Mouse (Mus musculus) bone marrow macrophage, adult 2 months (primary cell): ENCODE data around the gene Suds3. TPM values are rescaled to one million over a fixed set of nuclear protein-coding genes. Genes with fewer than 3 reads are reported as not detected.

Experiments used
- H3K27ac ChIP-seq: 2 replicates; pipeline ENCODE4 v1.5.1; 2012; ENCODE audit warnings: low read depth, low read length; ENCODE audit not compliant: insufficient read depth
- H3K4me1 ChIP-seq: 2 replicates; pipeline ENCODE4 v1.6.1; 2012; ENCODE audit warnings: low read length; ENCODE audit not compliant: control insufficient read depth, insufficient read depth
- H3K4me3 ChIP-seq: 2 replicates; pipeline ENCODE4 v1.5.1; 2012; ENCODE audit warnings: mild to moderate bottlenecking, low read length, moderate library complexity; ENCODE audit not compliant: insufficient read depth
- CTCF ChIP-seq: IDR thresholded peaks from 2 replicates; pipeline ENCODE4 v1.5.1; 2012; ENCODE audit warnings: low read depth, mild to moderate bottlenecking, low read length, moderate library complexity
- POLR2A ChIP-seq: IDR thresholded peaks from 2 replicates; pipeline ENCODE4 v1.6.1; 2012; ENCODE audit warnings: mild to moderate bottlenecking, low read depth, low read length, borderline replicate concordance
- polyA plus RNA-seq: library from polyadenylated mRNA; stranded (reverse); fragments of >200 nt; gene quantifications from 2 replicates; pipeline ENCODE4 v1.2.4, GENCODE M21; 2012; ENCODE audit not compliant: missing spikeins, insufficient read depth, insufficient read length

The Suds3 gene
- polyA plus RNA-seq, 1 experiment: 51.4 TPM

GRCm38 (mm10) chr5:117115193-117115767 is 633 bp downstream of the Suds3 start:
- peak overlapping the region; percentile 79 for H3K4me3 ChIP-seq

DNA sequence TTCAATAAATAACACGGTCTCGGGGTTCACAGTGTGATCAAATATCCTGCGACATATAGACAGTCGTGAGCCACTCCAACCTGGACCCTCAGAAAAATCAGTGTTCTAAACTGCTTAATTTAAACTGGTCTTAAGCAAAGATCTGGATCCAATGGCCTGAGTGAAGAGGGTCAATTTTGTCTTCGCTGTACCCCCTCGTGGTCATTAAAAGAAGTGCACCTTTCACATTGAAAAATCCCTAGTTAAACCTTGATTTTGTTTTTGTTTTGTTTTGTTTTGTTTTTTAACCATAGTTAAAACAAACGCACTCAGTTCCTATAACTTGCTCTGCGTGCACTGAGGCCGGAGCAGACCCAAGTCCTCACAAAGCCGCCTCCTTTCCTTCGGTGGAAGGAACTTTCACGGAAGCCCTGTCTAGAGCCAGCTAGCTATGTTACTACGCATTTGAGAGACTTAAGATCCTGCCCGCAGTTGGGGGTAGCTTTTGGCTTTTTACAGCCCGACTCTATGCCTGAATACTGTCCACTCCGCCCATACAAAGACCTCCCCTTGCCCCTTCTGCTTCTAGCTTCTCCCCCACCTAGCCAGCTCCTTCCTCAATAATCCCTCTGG is 1.2 kb downstream of the Suds3 start:
- Histone ChIP-seq H3K27ac (peak overlapping the region; percentile 33; the same call in 1 of the 2 replicates), H3K4me1 (peaks cover 21% of the 10 kb centered on the region), H3K4me3 (peak overlapping the region; percentile 79)
- TF ChIP-seq POLR2A (no peak), CTCF (no peak)

More at GRCm38 (mm10) chr5:117115193-117115767, 633 bp downstream of the Suds3 start:
- H3K27ac ChIP-seq: peak overlapping the region; percentile 33
- TF ChIP-seq CTCF (no peak), POLR2A (no peak)
- H3K4me1 ChIP-seq: peaks cover 21% of the 10 kb centered on the region

GRCm38 (mm10) chr5:117113330-117113729 is 2.6 kb downstream of the Suds3 start:
- Histone ChIP-seq H3K27ac (no peak overlapping the region), H3K4me3 (no peak overlapping the region), H3K4me1 (peaks cover 16% of the 10 kb centered on the region)
- TF ChIP-seq CTCF (no peak), POLR2A (no peak)

DNA sequence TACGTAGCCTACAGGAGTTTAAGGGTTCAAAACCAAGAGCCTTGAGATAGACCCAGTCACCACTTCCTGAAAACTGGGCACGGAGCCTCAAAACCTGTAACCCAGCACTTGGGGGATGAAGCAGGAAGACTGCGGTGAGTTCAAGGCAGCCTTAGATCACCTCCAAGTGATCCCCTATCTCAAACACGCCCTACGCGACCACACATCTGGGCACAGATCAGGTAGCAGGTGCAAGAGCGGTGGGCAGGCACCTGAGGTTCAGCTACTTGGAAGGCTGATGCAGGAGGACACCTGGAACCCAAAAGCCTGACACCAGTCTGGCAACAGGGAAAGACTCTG is 4.2 kb downstream of the Suds3 start:
- no peak overlapping the region for H3K27ac ChIP-seq
- TF ChIP-seq CTCF (no peak), POLR2A (no peak)
- peaks cover 4% of the 10 kb centered on the region for H3K4me1 ChIP-seq
- H3K4me3 ChIP-seq: no peak overlapping the region

DNA sequence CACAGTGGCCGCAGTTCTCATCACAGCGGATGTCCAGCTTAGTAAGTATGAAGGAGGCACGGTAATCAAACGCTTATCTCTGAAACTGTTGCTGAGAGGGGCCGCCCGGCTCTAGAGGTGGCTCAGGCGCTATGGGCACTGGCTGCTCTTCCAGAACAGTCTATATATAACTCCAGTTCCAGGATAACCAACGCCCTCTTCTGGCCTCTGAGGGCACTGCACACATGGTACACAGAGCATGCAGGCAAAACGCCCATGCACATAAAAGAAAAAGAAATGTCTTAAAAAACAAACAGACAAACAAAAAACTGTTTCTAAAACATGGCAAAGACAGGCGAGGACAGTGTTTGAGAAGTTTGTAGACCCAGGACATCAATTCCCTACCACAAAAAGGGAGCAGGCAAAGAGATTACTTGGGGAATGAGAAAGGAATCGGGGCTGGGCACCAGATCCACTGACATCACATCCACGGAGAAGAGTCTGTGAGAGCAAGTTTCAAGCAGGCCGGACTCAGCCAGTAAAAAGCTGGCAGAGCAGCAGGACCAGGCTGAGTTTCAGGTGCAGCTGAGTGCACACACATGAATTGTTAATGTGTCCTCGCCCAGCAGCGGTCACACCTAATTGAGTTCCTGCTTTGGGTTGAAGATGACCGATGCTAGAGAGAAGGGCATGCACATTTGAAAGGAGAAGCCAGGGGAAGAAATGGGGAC is 4.7 kb downstream of the Suds3 start:
- Histone ChIP-seq H3K4me1 (0 out of 2 replicates have a peak, but pooled peaks cover 2% of the 10 kb centered on the region), H3K27ac (no peak overlapping the region), H3K4me3 (no peak overlapping the region)
- TF ChIP-seq POLR2A: no peak
- TF ChIP-seq CTCF: 0 out of 2 replicates have a peak, but pooled peaks have one; percentile 28

- 0 out of 2 replicates have a peak, but pooled peaks cover 2% of the 10 kb centered on the region for H3K4me1 ChIP-seq
- H3K27ac ChIP-seq: no peak overlapping the region
- TF ChIP-seq POLR2A (no peak), CTCF (peak; percentile 43; the same call in 1 of the 2 replicates)
- H3K4me3 ChIP-seq: no peak overlapping the region
Observed at GRCm38 (mm10) chr5:117109522-117109921, 6.4 kb downstream of the Suds3 start.

DNA sequence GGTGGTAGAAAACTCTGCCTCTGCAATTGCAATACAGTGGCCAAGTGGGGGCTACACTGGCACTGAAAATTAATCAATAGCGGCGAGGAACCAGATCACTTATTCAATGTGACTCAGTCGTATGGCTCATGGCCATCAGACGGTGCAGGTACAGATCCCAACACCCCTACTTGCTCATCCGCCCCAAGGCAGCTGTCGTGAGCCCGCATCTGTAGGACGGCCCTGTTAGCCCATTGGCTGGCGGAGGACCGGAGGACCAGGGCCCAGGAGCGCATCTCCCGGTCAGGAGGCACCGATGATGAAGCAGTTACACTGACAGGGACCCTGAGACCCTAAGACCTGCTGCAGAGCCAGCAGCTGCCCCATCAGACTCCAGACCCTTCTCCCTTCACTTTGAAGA is 7.2 kb downstream of the Suds3 start:
- TF ChIP-seq CTCF (no peak), POLR2A (no peak)
- Histone ChIP-seq H3K4me3 (no peak overlapping the region), H3K27ac (no peak overlapping the region)

DNA sequence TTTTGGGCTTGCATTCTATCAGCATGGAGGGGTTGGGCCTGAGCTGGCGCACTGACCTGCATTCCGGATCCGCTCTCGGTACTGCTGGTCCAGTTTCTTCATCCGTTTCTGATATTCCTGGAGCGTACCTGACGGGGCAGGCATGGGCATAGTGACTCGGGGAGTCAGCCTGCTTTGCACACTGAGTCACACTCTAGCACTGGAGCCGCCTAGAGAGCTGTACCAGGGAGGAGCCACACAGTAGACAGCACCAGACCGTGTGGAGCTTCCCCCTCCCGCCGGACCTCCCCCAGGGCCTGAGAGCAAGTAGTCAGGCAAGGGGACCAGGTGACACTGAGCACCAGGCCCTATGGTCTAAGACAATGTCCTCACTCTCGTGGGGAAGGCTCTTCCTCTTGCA is 7.6 kb downstream of the Suds3 start:
- TF ChIP-seq CTCF (no peak), POLR2A (no peak)
- H3K4me1 ChIP-seq: no peaks in the 10 kb centered on the region
- no peak overlapping the region for H3K4me3 ChIP-seq
- H3K27ac ChIP-seq: no peak overlapping the region

More for the DNA sequence above, 7.2 kb downstream of the Suds3 start:
- no peaks in the 10 kb centered on the region for H3K4me1 ChIP-seq

DNA sequence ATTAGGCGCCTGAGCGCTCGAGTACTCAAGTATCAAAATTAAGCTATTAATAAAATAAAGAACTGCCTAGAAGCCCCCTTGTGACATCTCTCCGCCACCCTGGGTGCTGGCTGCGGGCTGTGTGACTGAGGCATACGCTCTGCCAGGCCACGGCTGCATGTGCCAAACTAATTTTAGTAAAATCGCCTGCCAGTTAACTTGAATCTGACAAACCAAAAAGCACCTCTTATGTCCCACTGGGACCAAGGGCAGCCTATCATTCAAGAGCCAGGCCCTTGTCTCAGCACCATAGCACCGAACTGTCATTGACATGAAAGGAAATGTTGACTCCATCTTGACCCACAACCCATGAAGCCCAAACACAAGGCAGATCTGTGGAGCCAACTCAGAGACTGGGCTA is 10.2 kb downstream of the Suds3 start:
- Histone ChIP-seq H3K27ac (no peak overlapping the region), H3K4me3 (no peak overlapping the region), H3K4me1 (no peaks in the 10 kb centered on the region)
- TF ChIP-seq CTCF (no peak), POLR2A (no peak)

- no peak overlapping the region for H3K4me3 ChIP-seq
- TF ChIP-seq POLR2A (no peak), CTCF (no peak)
Observed at GRCm38 (mm10) chr5:117104329-117104728, 11.6 kb downstream of the Suds3 start.

More at GRCm38 (mm10) chr5:117104329-117104728, 11.6 kb downstream of the Suds3 start:
- no peaks in the 10 kb centered on the region for H3K4me1 ChIP-seq
- no peak overlapping the region for H3K27ac ChIP-seq
